ENCODE assay signal across 7 mouse cellular contexts in genomic region chr8:3221960-3222635, GRCm38 (mm10). TPM values are rescaled to one million over a fixed set of nuclear protein-coding genes. Genes with fewer than 3 reads are reported as not detected.
DNase-seq lines count a peak whose midpoint lies in the region; ATAC-seq and TF ChIP-seq lines count a peak whose summit lies in the region.

No protein-coding gene starts in this region.

- no peak for ATAC-seq in lung, embryonic 16.5 days (ENCODE audit: low read depth)
- no peak for ATAC-seq in forebrain, embryonic 15.5 days (replicated peaks)
- no peak for ATAC-seq in liver, embryonic 13.5 days (ENCODE audit: low read depth)
- ATAC-seq in stomach, postnatal 0 days (ENCODE audit: low FRiP score, low TSS enrichment): no peak

- no peak for TF ChIP-seq EP300 in stomach, postnatal 0 days (optimal IDR thresholded peaks at IDR 0.05)

- H3K36me3 ChIP-seq in lung, embryonic 16.5 days (ENCODE audit: control insufficient read depth, insufficient read depth, low read length): no peaks in the 10 kb centered on the region
- no peaks in the 10 kb centered on the region for H3K36me3 ChIP-seq in forebrain, embryonic 15.5 days
- H3K36me3 ChIP-seq in liver, embryonic 13.5 days: no peaks in the 10 kb centered on the region
- no peaks in the 10 kb centered on the region for H3K36me3 ChIP-seq in stomach, postnatal 0 days (ENCODE audit: control insufficient read depth, insufficient read depth, low read length)

- H3K9me3 ChIP-seq in lung, embryonic 16.5 days (ENCODE audit: control insufficient read depth, low read length): no peaks in the 10 kb centered on the region
- no peaks in the 10 kb centered on the region for H3K9me3 ChIP-seq in forebrain, embryonic 15.5 days
- H3K9me3 ChIP-seq in liver, embryonic 13.5 days (replicated peaks): no peaks in the 10 kb centered on the region
- no peaks in the 10 kb centered on the region for H3K9me3 ChIP-seq in stomach, postnatal 0 days (ENCODE audit: control insufficient read depth, low read length)

- no peaks in the 10 kb centered on the region for H3K27me3 ChIP-seq in lung, embryonic 16.5 days (ENCODE audit: control insufficient read depth, insufficient read depth, low read depth, low read length)
- no peaks in the 10 kb centered on the region for H3K27me3 ChIP-seq in forebrain, embryonic 15.5 days
- H3K27me3 ChIP-seq in liver, embryonic 13.5 days: no peaks in the 10 kb centered on the region
- no peaks in the 10 kb centered on the region for H3K27me3 ChIP-seq in stomach, postnatal 0 days (ENCODE audit: control insufficient read depth, insufficient read depth, low read length)

- H3K4me2 ChIP-seq in lung, embryonic 16.5 days (ENCODE audit: low read depth, low read length): peak overlapping the region; percentile 79
- H3K4me2 ChIP-seq in forebrain, embryonic 15.5 days (replicated peaks): peak overlapping the region; percentile 65
- peak overlapping the region; percentile 90 for H3K4me2 ChIP-seq in liver, embryonic 13.5 days
- H3K4me2 ChIP-seq in stomach, postnatal 0 days (replicated peaks; ENCODE audit: low read depth): peak overlapping the region; percentile 83

- WGBS in lung, embryonic 16.5 days: 58% methylated on average over 6 of the region's 6 CpGs
- 45% methylated on average over 6 of the region's 6 CpGs for WGBS in lung, adult 2 months
- WGBS in forebrain, embryonic 15.5 days: 62% methylated on average over 6 of the region's 6 CpGs
- WGBS in liver, embryonic 13.5 days (ENCODE audit: insufficient replicate concordance): 43% methylated on average over 6 of the region's 6 CpGs
- WGBS in stomach, postnatal 0 days: 57% methylated on average over 6 of the region's 6 CpGs

- H3K27ac ChIP-seq in lung, embryonic 16.5 days (ENCODE audit: low read length): peak overlapping the region; percentile 94
- peak overlapping the region; percentile 94 for H3K27ac ChIP-seq in forebrain, embryonic 15.5 days (replicated peaks)
- peak overlapping the region; percentile 80 for H3K27ac ChIP-seq in liver, embryonic 13.5 days
- H3K27ac ChIP-seq in stomach, postnatal 0 days (replicated peaks): peak overlapping the region; percentile 90

- no peak overlapping the region for H3K9ac ChIP-seq in lung, embryonic 16.5 days (ENCODE audit: low read length)
- H3K9ac ChIP-seq in forebrain, embryonic 15.5 days (replicated peaks): peak overlapping the region; percentile 82
- peak overlapping the region; percentile 74 for H3K9ac ChIP-seq in liver, embryonic 13.5 days
- H3K9ac ChIP-seq in stomach, postnatal 0 days (ENCODE audit: low read length): no peak overlapping the region

- peaks cover 22% of the 10 kb centered on the region for H3K4me1 ChIP-seq in lung, embryonic 16.5 days (replicated peaks; ENCODE audit: control insufficient read depth, insufficient read depth, low read length)
- peaks cover 24% of the 10 kb centered on the region for H3K4me1 ChIP-seq in lung, adult 2 months (ENCODE audit: control insufficient read depth, insufficient read depth, low read length)
- peaks cover 23% of the 10 kb centered on the region for H3K4me1 ChIP-seq in forebrain, embryonic 15.5 days
- H3K4me1 ChIP-seq in liver, embryonic 13.5 days (replicated peaks): peaks cover 75% of the 10 kb centered on the region
- no peaks in the 10 kb centered on the region; the same call in 1 of the 2 replicates for H3K4me1 ChIP-seq in stomach, postnatal 0 days (replicated peaks; ENCODE audit: control insufficient read depth, insufficient read depth)

- no peak for TF ChIP-seq CTCF in lung, adult 2 months (IDR thresholded peaks at IDR 0.05; ENCODE audit: insufficient read depth, low read length)
- no peak for TF ChIP-seq CTCF in stomach, postnatal 0 days (IDR thresholded peaks at IDR 0.05; ENCODE audit: low read depth)

- no peak for DNase-seq in lung, adult 2 months
- DNase-seq in liver, embryonic 13.5 days: no peak
- no peak for DNase-seq in stomach, postnatal 0 days (ENCODE audit: low spot score)
- DNase-seq in thymus, postnatal 36 days: no peak
- DNase-seq in embryo, embryonic 10 days (ENCODE audit: low spot score): no peak

- H3K4me3 ChIP-seq in lung, embryonic 16.5 days (ENCODE audit: low read length): peak overlapping the region; percentile 57
- no peak overlapping the region for H3K4me3 ChIP-seq in lung, adult 2 months (replicated peaks; ENCODE audit: extremely low read depth, low read depth, low read length)
- H3K4me3 ChIP-seq in forebrain, embryonic 15.5 days: peak overlapping the region; percentile 63
- peak overlapping the region; percentile 65 for H3K4me3 ChIP-seq in liver, embryonic 13.5 days (replicated peaks)
- H3K4me3 ChIP-seq in stomach, postnatal 0 days (ENCODE audit: low read depth, low read length): peak overlapping the region; percentile 57

- TF ChIP-seq POLR2A in lung, adult 2 months (IDR thresholded peaks at IDR 0.05; ENCODE audit: borderline replicate concordance, extremely low read depth, low read depth, low read length): no peak

RNA-seq across cellular contexts. Expression of gene Insr, which starts 57.3 kb away (rescaled TPM):
- 34.1 and 38.7 TPM in 2 replicates for polyA plus RNA-seq in lung, embryonic 16.5 days (2015; fragmentation: Nextera tagmentation; extraction: Ambion mirVana)
- polyA plus RNA-seq in lung, adult 2 months (2012; rRNA removed): 17.5 and 24.6 TPM in 2 replicates
- 63.2 and 66.5 TPM in 2 replicates for polyA plus RNA-seq in forebrain, embryonic 15.5 days (2015; fragmentation: Nextera tagmentation; extraction: Ambion mirVana)
- 12.8 and 13.2 TPM in 2 replicates for polyA plus RNA-seq in liver, embryonic 13.5 days (2015; fragmentation: Nextera tagmentation; extraction: Ambion mirVana)
- polyA plus RNA-seq in stomach, postnatal 0 days (2015; fragmentation: Nextera tagmentation; extraction: Ambion mirVana): 20.9 and 24.2 TPM in 2 replicates

Comparison
In these comparisons a context has a peak if more than half of its experiments do, and no peak if none do; other contexts are left out.
1. H3K9ac ChIP-seq: peak in forebrain, embryonic 15.5 days (single experiment) and liver, embryonic 13.5 days (single experiment); none in lung, embryonic 16.5 days (single experiment) and stomach, postnatal 0 days (single experiment).
2. Peak in every context shown above with its lines, with median percentiles within 50 percentile points of each other: H3K27ac ChIP-seq and H3K4me2 ChIP-seq.